In the genomic region with DNA sequence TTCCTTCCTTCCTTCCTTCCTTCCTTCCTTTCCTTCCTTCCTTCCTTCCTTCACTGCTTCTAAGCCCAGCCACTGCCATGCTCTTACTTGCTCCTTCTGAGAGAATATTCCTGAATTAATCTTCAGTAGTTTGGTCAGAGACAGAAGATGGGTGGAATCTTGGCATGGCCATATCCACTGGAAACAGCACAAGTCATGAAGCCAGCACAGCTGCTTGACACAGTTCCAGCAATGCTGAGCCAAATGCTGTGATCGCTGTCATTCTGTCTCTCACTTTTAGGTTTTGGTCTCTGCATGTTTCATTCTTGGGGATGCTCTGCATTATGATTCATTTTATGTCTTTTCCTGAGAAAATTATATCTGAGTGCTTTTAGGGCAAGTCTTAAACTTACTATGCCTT, we compare ENCODE assay signal across 17 mouse cellular contexts. TPM values are rescaled to one million over a fixed set of nuclear protein-coding genes. Genes with fewer than 3 reads are reported as not detected.
DNase-seq lines count a peak whose midpoint lies in the region; ATAC-seq and TF ChIP-seq lines count a peak whose summit lies in the region.
"Had no signal": no experiment of that assay in that cellular context is flagged by ENCODE, and none has a peak within 500 bp of the region (broad histone marks: within the 10 kb centered on the region; RNA-seq: fewer than 3 reads in every experiment).

No protein-coding gene starts in this region.

- TF ChIP-seq CTCF in brain, embryonic 14.5 days (IDR thresholded peaks at IDR 0.05; ENCODE audit: borderline replicate concordance, extremely low read depth, insufficient read depth, insufficient read length): no peak

- DNase-seq in adrenal gland, postnatal 14 days: peak; percentile 5
- DNase-seq in adrenal gland, adult 2 months: no peak
- DNase-seq in left cerebral cortex, postnatal 4 days: peak; percentile 6
- DNase-seq in left cerebral cortex, postnatal 36 days (ENCODE audit: low spot score in 2 of 2): no peak
- DNase-seq in brain, embryonic 14.5 days (ENCODE audit: low read depth): peak; percentile 26
- peak; percentile 65 to 74 for DNase-seq in heart, postnatal 10 days
- DNase-seq: cerebellum, adult 9-11 months; kidney, postnatal 25 days; layer of hippocampus, postnatal 36 days; thymus, adult 2 months had no signal

- no peak for TF ChIP-seq POLR2A in brain, embryonic 14.5 days (IDR thresholded peaks at IDR 0.05; ENCODE audit: borderline replicate concordance, extremely low read depth, insufficient read depth, insufficient read length, poor library complexity, severe bottlenecking)

- H3K9me3 ChIP-seq in midbrain, embryonic 16.5 days (replicated peaks; ENCODE audit: control insufficient read depth, low read length, poor library complexity, severe bottlenecking): no peaks in the 10 kb centered on the region
- H3K9me3 ChIP-seq: embryonic facial prominence, embryonic 12.5 days; forebrain, embryonic 15.5 days; limb, embryonic 12.5 days; lung, embryonic 15.5 days had no signal

- H3K36me3 ChIP-seq in midbrain, embryonic 16.5 days (ENCODE audit: control insufficient read depth, insufficient read depth, low read length): no peaks in the 10 kb centered on the region
- H3K36me3 ChIP-seq: embryonic facial prominence, embryonic 12.5 days; forebrain, embryonic 15.5 days; limb, embryonic 12.5 days; lung, embryonic 15.5 days had no signal

- 92% methylated on average over 1 of the region's 1 CpGs for whole genome bisulfite sequencing in midbrain, embryonic 16.5 days

- H3K4me2 ChIP-seq in midbrain, embryonic 16.5 days (ENCODE audit: low read length): no peak overlapping the region
- H3K4me2 ChIP-seq: embryonic facial prominence, embryonic 12.5 days; forebrain, embryonic 15.5 days; limb, embryonic 12.5 days; lung, embryonic 15.5 days; midbrain, embryonic 11.5 days had no signal

- intact Hi-C loops in left cerebral cortex, postnatal 4 days (cut with DNase I): no loop called here
- intact Hi-C loops in left cerebral cortex, postnatal 36 days (cut with DNase I): no loop called here
- intact Hi-C loops in heart, postnatal 10 days (cut with DNase I): no loop called here

- H3K4me3 ChIP-seq in midbrain, embryonic 16.5 days (ENCODE audit: low read depth, low read length): no peak overlapping the region
- H3K4me3 ChIP-seq: embryonic facial prominence, embryonic 12.5 days; forebrain, embryonic 15.5 days; limb, embryonic 12.5 days; lung, embryonic 15.5 days had no signal

- no peak overlapping the region for H3K27ac ChIP-seq in midbrain, embryonic 16.5 days (ENCODE audit: low read length)
- H3K27ac ChIP-seq: embryonic facial prominence, embryonic 12.5 days; forebrain, embryonic 15.5 days; limb, embryonic 12.5 days; lung, embryonic 15.5 days had no signal

- ATAC-seq in monocyte, adult 5-6 weeks (replicated peaks; ENCODE audit: insufficient number of reproducible peaks, low FRiP score, low TSS enrichment, poor library complexity, severe bottlenecking): no peak
- no peak for ATAC-seq in midbrain, embryonic 16.5 days
- ATAC-seq: forebrain, embryonic 15.5 days had no signal

- H3K9ac ChIP-seq in midbrain, embryonic 16.5 days (ENCODE audit: low read depth, low read length): no peak overlapping the region
- H3K9ac ChIP-seq: embryonic facial prominence, embryonic 12.5 days; forebrain, embryonic 15.5 days; limb, embryonic 12.5 days; lung, embryonic 15.5 days had no signal

- H3K27me3 ChIP-seq in midbrain, embryonic 16.5 days (ENCODE audit: control insufficient read depth, insufficient read depth, low read depth, low read length): no peaks in the 10 kb centered on the region
- H3K27me3 ChIP-seq: embryonic facial prominence, embryonic 12.5 days; forebrain, embryonic 15.5 days; limb, embryonic 12.5 days; lung, embryonic 15.5 days had no signal

- H3K4me1 ChIP-seq in midbrain, embryonic 16.5 days (ENCODE audit: control insufficient read depth, insufficient read depth, low read length): no peaks in the 10 kb centered on the region
- H3K4me1 ChIP-seq: embryonic facial prominence, embryonic 12.5 days; forebrain, embryonic 15.5 days; limb, embryonic 12.5 days; lung, embryonic 15.5 days had no signal

RNA-seq across cellular contexts. Expression of a gene that starts 47.2 kb away (rescaled TPM):
- 16.2 and 19.8 TPM in 2 replicates for total RNA-seq in adrenal gland, postnatal 14 days (2021)
- 10 to 100 TPM; 17.6 to 18.7 TPM for total RNA-seq in adrenal gland, adult 2 months (2021)
- polyA plus RNA-seq in adrenal gland, adult 2 months (2012; rRNA removed): 4.8 and 7.7 TPM in 2 replicates
- total RNA-seq in left cerebral cortex, postnatal 4 days (2021): 1 to 10 TPM; 8.2 to 9.2 TPM
- 10 to 100 TPM; 11.5 to 13.2 TPM for total RNA-seq in left cerebral cortex, postnatal 36 days (2021)
- polyA plus RNA-seq in brain, embryonic 14.5 days (2012; rRNA removed): 2.4 and 4.0 TPM in 2 replicates
- total RNA-seq in heart, postnatal 10 days (2021): 10 to 100 TPM; 12.1 to 12.8 TPM
- 28.5 to 45.1 TPM (median 43.5 TPM) in 3 replicates for total RNA-seq in monocyte, adult 5-6 weeks (2017)
- polyA plus RNA-seq in midbrain, embryonic 16.5 days (2015; fragmentation: Nextera tagmentation; extraction: Ambion mirVana): 11.6 and 11.7 TPM in 2 replicates

Comparison
In these comparisons a context has a peak if more than half of its experiments do, and no peak if none do; other contexts are left out.
1. DNase-seq: peak in adrenal gland, postnatal 14 days (single experiment), left cerebral cortex, postnatal 4 days (single experiment), brain, embryonic 14.5 days (single experiment) and heart, postnatal 10 days (2 of 2); none in adrenal gland, adult 2 months (single experiment) and left cerebral cortex, postnatal 36 days (0 of 2).